Mouse (Mus musculus) liver, embryonic 16.5 days (tissue): ENCODE data around the gene Gm40460. TPM values are rescaled to one million over a fixed set of nuclear protein-coding genes. Genes with fewer than 3 reads are reported as not detected.
"Not testable (repeated sequence)": the region's sequence is repeated elsewhere in the genome, so short reads cannot be mapped to it uniquely, and the experiment has no call there.

ENCODE experiments used
- ATAC-seq: fragments of 200-750 bp; cut with Nextera tagmentation; 2 replicates; pipeline ENCODE4 v1.8.0; 2017; ENCODE audit warnings: low read depth, mild to moderate bottlenecking, moderate number of reproducible peaks, moderate library complexity
- H3K27ac ChIP-seq: fragments of 300-500 bp; sonication (generic); 2 replicates; pipeline ENCODE4 v1.5.1; 2014; ENCODE audit warnings: mild to moderate bottlenecking, low read length
- H3K27me3 ChIP-seq: fragments of 300-500 bp; sonication (generic); 2 replicates; pipeline ENCODE4 v1.6.1; 2014; ENCODE audit warnings: low read depth, low read length, mixed read lengths; ENCODE audit not compliant: control insufficient read depth, insufficient read depth
- H3K36me3 ChIP-seq: fragments of 300-500 bp; sonication (generic); 2 replicates; pipeline ENCODE4 v1.6.1; 2014; ENCODE audit warnings: mild to moderate bottlenecking; ENCODE audit not compliant: control insufficient read depth, insufficient read depth
- H3K4me1 ChIP-seq: fragments of 300-500 bp; sonication (generic); 2 replicates; pipeline ENCODE4 v1.6.1; 2014; ENCODE audit warnings: low read depth, low read length, mixed read lengths; ENCODE audit not compliant: control insufficient read depth
- H3K4me2 ChIP-seq: fragments of 300-500 bp; sonication (generic); 2 replicates; pipeline ENCODE4 v1.6.1; 2014; ENCODE audit warnings: low read depth, low read length, mixed read lengths
- H3K4me3 ChIP-seq: fragments of 300-500 bp; sonication (generic); 2 replicates; pipeline ENCODE4 v1.5.1; 2014; ENCODE audit warnings: low read depth, mild to moderate bottlenecking, low read length
- H3K9ac ChIP-seq: fragments of 300-500 bp; sonication (generic); 2 replicates; pipeline ENCODE4 v1.6.1; 2014; ENCODE audit warnings: low read depth, low read length
- H3K9me3 ChIP-seq: fragments of 300-500 bp; sonication (generic); replicated peaks from 2 replicates; pipeline ENCODE4 v1.6.1; 2016; ENCODE audit warnings: low read length; ENCODE audit not compliant: control insufficient read depth
- WGBS: fragments of 180-500 bp; shearing (Covaris S2); extraction: QIAGEN DNeasy Blood & Tissue Kit; methylation state at CpG from one replicate; pipeline ENCODE4 v1.1.7; 2014; ENCODE audit not compliant: insufficient replicate concordance; 5-methylcytosine and 5-hydroxymethylcytosine counted together
- polyA plus RNA-seq: library from polyadenylated mRNA; unstranded; fragments of >200 nt; fragmentation: Nextera tagmentation; extraction: Ambion mirVana; gene quantifications from 2 replicates; pipeline ENCODE4 v1.2.1, GENCODE M21; 2015

Gm40460 gene
- polyA plus RNA-seq, 1 experiment from 2014 or later = not detected

GRCm38 (mm10) chr7:142258254-142258653, 17.4 kb upstream of the Gm40460 start, which contains the start of gene Gm2431:
Gm2431 (minus strand) TSS chr7:142258354.
- not testable (repeated sequence) for H3K27ac ChIP-seq, H3K4me1 ChIP-seq, H3K4me3 ChIP-seq, H3K36me3 ChIP-seq, H3K27me3 ChIP-seq, H3K9ac ChIP-seq, ATAC-seq, H3K4me2 ChIP-seq, H3K9me3 ChIP-seq
- 13% methylated on average over 1 of the region's 1 CpGs for WGBS

DNA sequence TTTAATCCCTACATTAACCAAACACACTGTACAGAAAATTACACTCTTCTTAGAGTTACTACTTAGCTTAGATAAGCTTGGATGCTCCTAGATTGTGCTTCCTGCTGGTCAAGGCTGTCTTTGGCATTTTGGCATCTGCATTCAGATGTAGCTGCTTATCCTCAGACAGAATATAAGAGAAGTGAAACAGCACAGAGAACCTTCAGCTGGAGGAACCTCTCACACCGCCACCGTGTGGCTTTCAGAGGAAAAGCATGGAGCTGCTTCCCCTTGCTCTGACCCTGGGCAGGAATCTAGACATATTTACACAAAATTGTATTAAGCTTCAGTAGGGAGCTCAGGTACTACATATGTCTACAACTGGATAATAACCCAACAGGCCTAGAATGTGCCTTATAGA, 14.6 kb upstream of the Gm40460 start:
- no peak for ATAC-seq
- 0% methylated on average over 2 of the region's 2 CpGs for WGBS
- no peak overlapping the region for H3K4me3 ChIP-seq
- H3K4me2 ChIP-seq = no peak overlapping the region
- H3K9me3 ChIP-seq = no peaks in the 10 kb centered on the region
- H3K9ac ChIP-seq = no peak overlapping the region
- no peaks in the 10 kb centered on the region for H3K27me3 ChIP-seq
- H3K36me3 ChIP-seq = no peaks in the 10 kb centered on the region
- H3K4me1 ChIP-seq = no peaks in the 10 kb centered on the region
- no peak overlapping the region for H3K27ac ChIP-seq

DNA sequence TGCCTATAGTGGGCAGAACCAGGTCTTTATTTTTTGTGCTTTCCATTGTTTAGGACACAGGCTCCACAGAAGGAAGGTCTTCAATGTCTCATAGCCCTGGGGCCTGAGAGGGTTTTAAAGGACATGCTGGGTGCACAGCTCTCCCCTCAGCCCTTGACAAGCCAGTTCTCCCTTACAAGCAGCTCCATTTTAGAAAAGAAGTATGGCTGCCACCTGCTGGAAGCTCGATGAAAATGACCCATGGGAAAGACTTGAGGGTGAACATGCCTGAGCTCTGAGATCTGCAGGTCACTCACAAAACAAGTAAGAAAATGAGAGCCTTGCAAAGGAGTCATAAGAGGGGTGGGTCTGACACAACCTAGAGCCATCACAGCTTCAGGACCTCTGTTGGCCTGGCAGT, 8.9 kb upstream of the Gm40460 start:
- H3K4me3 ChIP-seq = no peak overlapping the region
- no peaks in the 10 kb centered on the region for H3K36me3 ChIP-seq
- no peak overlapping the region for H3K27ac ChIP-seq
- no peak overlapping the region for H3K9ac ChIP-seq
- 0% methylated on average over 1 of the region's 1 CpGs for WGBS
- no peak overlapping the region for H3K4me2 ChIP-seq
- H3K27me3 ChIP-seq = no peaks in the 10 kb centered on the region
- H3K9me3 ChIP-seq = no peaks in the 10 kb centered on the region
- ATAC-seq = no peak
- no peaks in the 10 kb centered on the region for H3K4me1 ChIP-seq

- Histone ChIP-seq H3K4me1 (no peaks in the 10 kb centered on the region), H3K27me3 (no peaks in the 10 kb centered on the region), H3K9me3 (no peaks in the 10 kb centered on the region), H3K4me3 (no peak overlapping the region), H3K36me3 (no peaks in the 10 kb centered on the region), H3K4me2 (no peak overlapping the region), H3K9ac (no peak overlapping the region), H3K27ac (no peak overlapping the region)
- no peak for ATAC-seq
- WGBS = 20% methylated on average over 1 of the region's 1 CpGs
Measured at GRCm38 (mm10) chr7:142231540-142231939, 9.3 kb downstream of the Gm40460 start.

- H3K36me3 ChIP-seq, H3K4me1 ChIP-seq, ATAC-seq, H3K4me2 ChIP-seq, H3K27ac ChIP-seq, H3K9me3 ChIP-seq, H3K4me3 ChIP-seq, H3K27me3 ChIP-seq, H3K9ac ChIP-seq: not testable (repeated sequence)
- WGBS = 26% methylated on average over 3 of the region's 3 CpGs
Measured at GRCm38 (mm10) chr7:142229871-142230270, 11.0 kb downstream of the Gm40460 start, which contains the start of gene Krtap5-5. Krtap5-5 (minus strand) TSS chr7:142229971.

DNA sequence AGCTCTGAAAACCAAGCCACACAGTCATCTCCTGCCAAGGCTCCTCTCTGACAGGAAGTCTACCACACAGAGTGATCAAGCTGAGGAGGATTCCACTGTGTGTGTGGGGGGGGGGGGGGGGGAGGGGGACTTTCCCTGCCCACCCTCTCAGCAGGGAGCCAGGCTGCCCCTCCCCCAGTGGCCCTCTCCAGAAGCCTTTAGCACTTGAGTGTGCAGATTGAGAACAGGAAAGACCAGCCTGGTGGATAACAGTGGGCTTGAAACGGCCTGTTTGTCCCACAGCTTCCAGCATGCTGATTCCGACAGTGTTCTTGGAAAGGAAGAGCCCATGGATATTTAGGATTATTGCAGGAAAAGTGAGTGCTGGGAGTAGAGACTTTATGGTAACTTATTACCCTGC, 16.4 kb downstream of the Gm40460 start:
- Histone ChIP-seq H3K4me2 (no peak overlapping the region), H3K36me3 (no peaks in the 10 kb centered on the region), H3K27ac (no peak overlapping the region), H3K4me1 (no peaks in the 10 kb centered on the region), H3K9me3 (no peaks in the 10 kb centered on the region), H3K4me3 (no peak overlapping the region), H3K27me3 (no peaks in the 10 kb centered on the region), H3K9ac (no peak overlapping the region)
- no peak for ATAC-seq
- 24% methylated on average over 2 of the region's 2 CpGs for WGBS

DNA sequence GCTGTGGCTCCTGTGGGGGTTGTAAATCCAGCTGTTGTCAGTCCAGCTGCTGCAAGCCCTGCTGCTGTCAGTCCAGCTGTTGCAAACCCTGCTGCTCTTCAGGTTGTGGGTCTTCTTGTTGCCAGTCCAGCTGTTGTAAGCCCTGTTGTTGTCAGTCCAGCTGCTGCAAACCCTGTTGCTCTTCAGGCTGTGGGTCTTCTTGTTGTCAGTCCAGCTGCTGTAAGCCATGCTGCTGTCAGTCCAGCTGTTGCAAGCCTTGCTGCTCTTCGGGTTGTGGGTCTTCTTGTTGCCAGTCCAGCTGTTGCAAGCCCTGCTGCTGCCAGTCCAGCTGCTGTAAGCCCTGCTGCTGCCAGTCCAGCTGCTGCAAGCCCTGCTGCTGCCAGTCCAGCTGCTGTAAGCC, 28.7 kb downstream of the Gm40460 start:
- 25% methylated on average over 1 of the region's 1 CpGs for WGBS

GRCm38 (mm10) chr7:142211559-142211958, 29.3 kb downstream of the Gm40460 start, which contains the start of gene Gm7579:
Gm7579 (plus strand) TSS chr7:142211859.
- H3K4me2 ChIP-seq = no peak within 1 kb of the TSS
- no peaks in the 10 kb centered on the region for H3K9me3 ChIP-seq
- no peaks in the 10 kb centered on the region for H3K36me3 ChIP-seq
- ATAC-seq = no peak
- H3K4me1 ChIP-seq = no peaks in the 10 kb centered on the region
- no peak within 1 kb of the TSS for H3K9ac ChIP-seq
- 35% methylated on average over 1 of the region's 1 CpGs for WGBS
- H3K4me3 ChIP-seq = no peak within 1 kb of the TSS
- no peaks in the 10 kb centered on the region for H3K27me3 ChIP-seq
- H3K27ac ChIP-seq = no peak within 1 kb of the TSS

More for the DNA sequence above, 28.7 kb downstream of the Gm40460 start:
- not testable (repeated sequence) for H3K4me3 ChIP-seq, H3K9ac ChIP-seq, H3K4me1 ChIP-seq, H3K4me2 ChIP-seq, H3K27me3 ChIP-seq, H3K9me3 ChIP-seq, ATAC-seq, H3K36me3 ChIP-seq, H3K27ac ChIP-seq

GRCm38 (mm10) chr7:142206891-142207290, 34.0 kb downstream of the Gm40460 start:
- not testable (repeated sequence) for ATAC-seq, H3K36me3 ChIP-seq, H3K27ac ChIP-seq, H3K4me2 ChIP-seq, H3K4me1 ChIP-seq, H3K9me3 ChIP-seq, H3K4me3 ChIP-seq, H3K27me3 ChIP-seq, H3K9ac ChIP-seq
- WGBS = 63% methylated on average over 5 of the region's 5 CpGs
